ENCODE assay signal across 16 mouse cellular contexts in the genomic region with DNA sequence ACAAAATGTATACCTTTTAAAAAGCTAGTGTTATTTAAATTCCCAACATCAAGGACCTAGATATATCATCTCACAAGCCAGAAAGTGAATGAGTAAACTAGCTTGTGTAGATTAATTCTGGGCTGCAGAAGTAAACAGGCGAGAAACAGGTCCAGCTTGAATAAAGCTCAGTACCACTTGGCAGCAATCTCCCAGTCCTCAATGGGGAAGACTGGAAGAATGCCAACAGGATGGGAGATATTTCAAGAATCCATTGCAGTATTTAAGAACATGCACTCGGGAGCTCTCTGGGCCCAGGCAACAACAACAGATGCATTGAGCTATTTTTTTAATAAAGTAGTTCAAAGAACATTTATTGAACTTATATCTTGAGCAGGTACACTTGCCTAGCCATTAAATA.
DNase-seq lines count a peak whose midpoint lies in the region; ATAC-seq and TF ChIP-seq lines count a peak whose summit lies in the region.
"Had no signal": no experiment of that assay in that cellular context is flagged by ENCODE, and none has a peak within 500 bp of the region (broad histone marks: within the 10 kb centered on the region; RNA-seq: fewer than 3 reads in every experiment).

No protein-coding gene starts in this region.

- no peaks in the 10 kb centered on the region for H3K9me3 ChIP-seq in embryonic facial prominence, embryonic 14.5 days (ENCODE audit: control insufficient read depth, low read length)
- no peaks in the 10 kb centered on the region for H3K9me3 ChIP-seq in embryonic facial prominence, embryonic 10.5 days
- no peaks in the 10 kb centered on the region for H3K9me3 ChIP-seq in hindbrain, postnatal 0 days (ENCODE audit: low read length)
- H3K9me3 ChIP-seq in hindbrain, embryonic 13.5 days: no peaks in the 10 kb centered on the region
- no peaks in the 10 kb centered on the region for H3K9me3 ChIP-seq in lung, postnatal 0 days (ENCODE audit: low read length)
- H3K9me3 ChIP-seq: liver, embryonic 13.5 days; stomach, embryonic 15.5 days had no signal

- DNase-seq in embryonic facial prominence, embryonic 14.5 days (ENCODE audit: low spot score): peak; percentile 55
- DNase-seq in embryonic facial prominence, embryonic 10.5 days (ENCODE audit: low spot score): no peak
- DNase-seq in hindbrain, postnatal 0 days (ENCODE audit: low spot score): peak; percentile 72
- DNase-seq in lung, postnatal 0 days (ENCODE audit: low spot score): peak; percentile 19
- no peak for DNase-seq in lung, adult 2 months
- DNase-seq in brain, embryonic 14.5 days (ENCODE audit: low read depth): peak; percentile 82
- no peak for DNase-seq in kidney, postnatal 10 days
- DNase-seq: B cell, adult 2 months; gastrocnemius, postnatal 10 days; heart, adult 2 months; kidney, adult 8-10 months; kidney, postnatal 4 days; liver, embryonic 13.5 days; spleen, adult 18-20 months had no signal

- H3K36me3 ChIP-seq in embryonic facial prominence, embryonic 14.5 days (ENCODE audit: control insufficient read depth, insufficient read depth, low read length): no peaks in the 10 kb centered on the region
- no peaks in the 10 kb centered on the region for H3K36me3 ChIP-seq in embryonic facial prominence, embryonic 10.5 days (replicated peaks)
- H3K36me3 ChIP-seq in hindbrain, postnatal 0 days (ENCODE audit: insufficient read depth, low read length): no peaks in the 10 kb centered on the region
- H3K36me3 ChIP-seq in hindbrain, embryonic 13.5 days: no peaks in the 10 kb centered on the region
- no peaks in the 10 kb centered on the region for H3K36me3 ChIP-seq in lung, postnatal 0 days (ENCODE audit: insufficient read depth, low read length)
- H3K36me3 ChIP-seq: liver, embryonic 13.5 days; stomach, embryonic 15.5 days had no signal

- H3K27ac ChIP-seq in embryonic facial prominence, embryonic 14.5 days (replicated peaks; ENCODE audit: low read depth, low read length): no peak overlapping the region
- H3K27ac ChIP-seq in embryonic facial prominence, embryonic 10.5 days (replicated peaks): no peak overlapping the region
- H3K27ac ChIP-seq in hindbrain, postnatal 0 days: no peak overlapping the region
- no peak overlapping the region for H3K27ac ChIP-seq in hindbrain, embryonic 13.5 days
- no peak overlapping the region for H3K27ac ChIP-seq in lung, postnatal 0 days (ENCODE audit: low read length)
- H3K27ac ChIP-seq: heart, adult 2 months; liver, embryonic 13.5 days; stomach, embryonic 15.5 days had no signal

- WGBS in embryonic facial prominence, embryonic 14.5 days: 41% methylated on average over 2 of the region's 2 CpGs
- WGBS in embryonic facial prominence, embryonic 10.5 days: 71% methylated on average over 2 of the region's 2 CpGs
- WGBS in hindbrain, postnatal 0 days: 31% methylated on average over 2 of the region's 2 CpGs
- WGBS in hindbrain, embryonic 13.5 days: 54% methylated on average over 2 of the region's 2 CpGs
- WGBS in lung, postnatal 0 days: 24% methylated on average over 2 of the region's 2 CpGs
- WGBS in lung, adult 2 months: 27% methylated on average over 2 of the region's 2 CpGs

- no peaks in the 10 kb centered on the region for H3K27me3 ChIP-seq in embryonic facial prominence, embryonic 14.5 days (replicated peaks; ENCODE audit: control insufficient read depth, insufficient read depth, low read length)
- no peaks in the 10 kb centered on the region for H3K27me3 ChIP-seq in embryonic facial prominence, embryonic 10.5 days (replicated peaks; ENCODE audit: low read depth, poor library complexity, severe bottlenecking)
- no peaks in the 10 kb centered on the region for H3K27me3 ChIP-seq in hindbrain, postnatal 0 days (ENCODE audit: insufficient read depth, low read length)
- no peaks in the 10 kb centered on the region for H3K27me3 ChIP-seq in hindbrain, embryonic 13.5 days
- no peaks in the 10 kb centered on the region for H3K27me3 ChIP-seq in lung, postnatal 0 days (replicated peaks; ENCODE audit: insufficient read depth, low read length)
- H3K27me3 ChIP-seq: liver, embryonic 13.5 days; stomach, embryonic 15.5 days had no signal

- H3K9ac ChIP-seq in embryonic facial prominence, embryonic 14.5 days (ENCODE audit: low read depth, low read length): no peak overlapping the region
- no peak overlapping the region for H3K9ac ChIP-seq in hindbrain, postnatal 0 days (replicated peaks; ENCODE audit: low read length)
- H3K9ac ChIP-seq in hindbrain, embryonic 13.5 days: no peak overlapping the region
- H3K9ac ChIP-seq in lung, postnatal 0 days (replicated peaks; ENCODE audit: low read depth): no peak overlapping the region
- H3K9ac ChIP-seq: liver, embryonic 13.5 days; stomach, embryonic 15.5 days had no signal

- no peak overlapping the region for H3K4me3 ChIP-seq in embryonic facial prominence, embryonic 14.5 days (ENCODE audit: low read depth, low read length)
- no peak overlapping the region for H3K4me3 ChIP-seq in embryonic facial prominence, embryonic 10.5 days
- H3K4me3 ChIP-seq in hindbrain, postnatal 0 days (ENCODE audit: low read length): no peak overlapping the region
- H3K4me3 ChIP-seq in hindbrain, embryonic 13.5 days: no peak overlapping the region
- no peak overlapping the region for H3K4me3 ChIP-seq in lung, postnatal 0 days (ENCODE audit: low read depth, low read length)
- H3K4me3 ChIP-seq in lung, adult 2 months (replicated peaks; ENCODE audit: extremely low read depth, low read depth, low read length): no peak overlapping the region
- H3K4me3 ChIP-seq: heart, adult 2 months; liver, embryonic 13.5 days; stomach, embryonic 15.5 days had no signal

- TF ChIP-seq EP300 in lung, postnatal 0 days (IDR thresholded peaks at IDR 0.05): no peak

- no peak for ATAC-seq in embryonic facial prominence, embryonic 14.5 days (ENCODE audit: low read depth)
- 0 out of 2 replicates have a peak, but pooled peaks have one; percentile 32 for ATAC-seq in hindbrain, postnatal 0 days
- no peak for ATAC-seq in hindbrain, embryonic 13.5 days (ENCODE audit: low FRiP score)
- ATAC-seq in lung, postnatal 0 days: no peak

- no peak for TF ChIP-seq CTCF in hindbrain, postnatal 0 days (IDR thresholded peaks at IDR 0.05; ENCODE audit: low read depth)
- TF ChIP-seq CTCF in lung, postnatal 0 days (IDR thresholded peaks at IDR 0.05): no peak
- TF ChIP-seq CTCF in lung, adult 2 months (IDR thresholded peaks at IDR 0.05; ENCODE audit: insufficient read depth, low read length): no peak
- no peak for TF ChIP-seq CTCF in brain, embryonic 14.5 days (IDR thresholded peaks at IDR 0.05; ENCODE audit: borderline replicate concordance, extremely low read depth, insufficient read depth, insufficient read length)

- no peak overlapping the region for H3K4me2 ChIP-seq in embryonic facial prominence, embryonic 14.5 days (ENCODE audit: low read depth, low read length)
- H3K4me2 ChIP-seq in hindbrain, postnatal 0 days (ENCODE audit: low read depth, low read length): no peak overlapping the region
- no peak overlapping the region for H3K4me2 ChIP-seq in hindbrain, embryonic 13.5 days
- H3K4me2 ChIP-seq in lung, postnatal 0 days (replicated peaks; ENCODE audit: low read depth, low read length): no peak overlapping the region
- H3K4me2 ChIP-seq: liver, embryonic 13.5 days; stomach, embryonic 15.5 days had no signal

- no peak for TF ChIP-seq POLR2A in lung, adult 2 months (IDR thresholded peaks at IDR 0.05; ENCODE audit: borderline replicate concordance, extremely low read depth, low read depth, low read length)
- no peak for TF ChIP-seq POLR2A in brain, embryonic 14.5 days (IDR thresholded peaks at IDR 0.05; ENCODE audit: borderline replicate concordance, extremely low read depth, insufficient read depth, insufficient read length, poor library complexity, severe bottlenecking)

- no peaks in the 10 kb centered on the region for H3K4me1 ChIP-seq in embryonic facial prominence, embryonic 14.5 days (ENCODE audit: control insufficient read depth, insufficient read depth, low read length)
- H3K4me1 ChIP-seq in embryonic facial prominence, embryonic 10.5 days: no peaks in the 10 kb centered on the region
- H3K4me1 ChIP-seq in hindbrain, postnatal 0 days (ENCODE audit: insufficient read depth, low read length): no peaks in the 10 kb centered on the region
- no peaks in the 10 kb centered on the region for H3K4me1 ChIP-seq in hindbrain, embryonic 13.5 days (replicated peaks)
- no peaks in the 10 kb centered on the region for H3K4me1 ChIP-seq in lung, postnatal 0 days (ENCODE audit: insufficient read depth, low read depth, low read length)
- H3K4me1 ChIP-seq in lung, adult 2 months (ENCODE audit: control insufficient read depth, insufficient read depth, low read length): no peaks in the 10 kb centered on the region
- H3K4me1 ChIP-seq: liver, embryonic 13.5 days; stomach, embryonic 15.5 days had no signal

Comparison
In these comparisons a context has a peak if more than half of its experiments do, and no peak if none do; other contexts are left out.
1. DNase-seq: peak in embryonic facial prominence, embryonic 14.5 days (single experiment), hindbrain, postnatal 0 days (single experiment), lung, postnatal 0 days (single experiment) and brain, embryonic 14.5 days (single experiment); none in embryonic facial prominence, embryonic 10.5 days (single experiment), lung, adult 2 months (single experiment) and kidney, postnatal 10 days (single experiment).